Mouse (Mus musculus) gonadal fat pad, adult 2 months (tissue): ENCODE results near the gene Itga7. TPM values are rescaled to one million over a fixed set of nuclear protein-coding genes. Genes with fewer than 3 reads are reported as not detected.

Experiments used
- DNase-seq: peaks from one replicate; pipeline ENCODE4 v3.0.0-alpha.2; 2012; ENCODE audit warnings: low read depth
- polyA plus RNA-seq: library from polyadenylated mRNA; depleted of rRNA; stranded (reverse); fragments of >200 nt; gene quantifications from 2 replicates; pipeline ENCODE4 v1.2.3, GENCODE M21; 2012

Itga7 gene
- polyA plus RNA-seq, 1 experiment = 170 TPM

DNA sequence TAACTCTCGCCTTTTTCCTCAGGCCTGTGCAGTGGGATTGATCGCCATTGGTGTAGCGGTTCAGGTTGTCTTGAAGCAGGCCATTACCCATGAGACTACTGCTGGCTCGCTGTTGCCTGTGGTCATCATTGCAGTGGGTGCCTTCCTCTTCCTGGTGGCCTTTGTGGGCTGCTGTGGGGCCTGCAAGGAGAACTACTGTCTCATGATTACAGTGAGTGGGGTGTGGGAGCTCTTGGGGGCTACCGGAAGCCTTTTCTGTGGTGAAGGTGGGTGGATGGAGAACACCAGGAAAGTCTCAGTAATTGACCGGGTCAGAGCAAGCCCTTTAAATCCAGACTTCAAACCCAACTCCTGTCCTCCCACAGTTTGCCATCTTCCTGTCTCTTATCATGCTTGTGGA lies 22.2 kb upstream of the Itga7 start:
- no peak for DNase-seq

DNA sequence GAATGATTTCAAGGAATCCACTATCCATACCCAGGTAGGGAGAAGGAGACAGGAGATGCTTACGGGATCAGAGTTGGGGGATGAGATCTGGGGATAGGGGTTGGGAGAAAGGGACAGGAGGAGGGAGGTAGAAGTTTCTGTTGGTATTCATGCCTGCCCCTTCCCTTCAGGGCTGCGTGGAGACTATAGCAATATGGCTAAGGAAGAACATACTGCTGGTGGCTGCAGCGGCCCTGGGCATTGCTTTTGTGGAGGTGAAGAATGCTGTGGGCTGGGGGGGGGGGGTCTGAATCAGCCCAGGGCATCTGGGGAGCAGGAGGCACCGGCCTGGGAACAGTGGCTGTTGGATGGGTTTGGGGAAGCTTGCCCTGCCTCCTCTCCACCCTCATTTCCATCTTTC lies 21.4 kb upstream of the Itga7 start:
- DNase-seq = no peak

DNA sequence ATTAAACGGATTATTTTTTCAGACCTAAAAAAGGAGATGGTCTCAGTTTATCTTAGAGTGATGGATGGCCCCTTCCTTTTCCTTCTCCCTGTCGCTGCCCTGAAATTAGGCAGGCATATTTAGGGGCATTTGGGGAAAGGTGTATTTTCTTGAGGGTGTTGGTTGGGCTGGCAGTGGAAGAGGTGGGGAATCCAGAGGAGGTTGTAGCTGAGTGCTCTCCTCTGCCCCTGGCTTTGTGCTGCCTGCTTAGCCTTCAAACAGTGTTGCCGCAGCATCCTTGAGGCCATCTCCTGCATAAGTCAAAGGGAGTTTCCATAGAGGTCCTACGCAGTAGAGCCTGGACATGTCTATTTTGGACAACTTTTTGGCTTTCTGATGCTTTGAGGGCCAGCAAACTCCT lies 20.8 kb upstream of the Itga7 start:
- DNase-seq = no peak

DNA sequence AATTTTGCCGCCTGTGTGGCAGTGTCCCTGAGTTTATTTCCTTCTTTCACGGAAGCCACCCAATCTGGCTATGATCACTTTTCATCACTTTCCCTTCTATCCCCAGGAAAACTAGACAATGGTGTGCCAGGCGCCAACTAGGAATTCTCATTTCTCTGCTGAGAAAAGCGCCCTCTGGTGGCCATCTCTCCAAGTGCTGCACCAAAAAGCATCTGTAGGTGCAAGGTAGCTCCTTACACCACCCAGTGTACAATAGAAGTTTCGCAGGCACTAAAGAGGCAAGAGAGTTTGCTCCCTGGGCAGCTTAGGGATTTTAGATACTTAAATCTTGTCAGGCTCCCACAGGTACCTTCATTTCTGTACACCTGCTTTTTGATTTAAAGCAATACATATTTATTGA lies 20.4 kb upstream of the Itga7 start:
- DNase-seq = no peak

DNA sequence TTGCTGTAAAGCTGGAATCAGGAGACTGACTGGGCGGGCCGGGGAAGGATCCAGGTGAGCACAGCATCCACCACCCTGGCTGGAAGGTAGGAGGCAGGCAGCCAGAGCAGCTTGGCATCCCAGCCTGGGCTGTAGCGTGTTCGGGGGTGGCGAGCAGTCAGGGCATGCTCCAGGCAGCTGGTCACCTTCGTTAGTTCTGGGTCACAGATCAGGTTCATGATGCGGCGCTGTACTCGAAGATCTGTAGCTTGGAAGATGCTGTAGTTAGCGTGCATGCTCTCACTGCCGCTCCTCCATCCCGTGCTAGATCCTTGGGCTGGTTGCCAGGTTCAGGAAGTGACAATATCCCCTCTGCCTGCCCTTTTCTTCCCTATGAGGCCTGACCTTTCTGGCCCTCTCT lies 19.9 kb upstream of the Itga7 start:
- DNase-seq = no peak

DNA sequence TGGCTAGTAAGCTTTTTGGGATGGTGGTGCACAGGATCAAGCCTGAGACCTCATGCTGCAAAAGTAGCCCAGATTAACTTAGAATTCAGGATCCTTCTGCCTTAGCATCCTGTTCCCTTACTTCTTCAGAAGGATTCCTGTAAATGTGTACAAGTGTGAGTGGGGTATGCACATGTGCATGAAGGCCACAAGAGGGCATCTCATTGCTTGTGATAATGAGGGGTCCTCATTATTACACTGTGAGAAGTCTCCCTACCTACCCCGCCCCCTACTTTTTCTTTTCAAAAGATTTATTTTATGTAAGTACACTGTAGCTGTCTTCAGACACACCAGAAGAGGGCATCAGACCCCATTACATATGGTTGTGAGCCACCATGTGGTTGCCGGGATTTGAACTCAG lies 18.1 kb upstream of the Itga7 start:
- DNase-seq = no peak

DNA sequence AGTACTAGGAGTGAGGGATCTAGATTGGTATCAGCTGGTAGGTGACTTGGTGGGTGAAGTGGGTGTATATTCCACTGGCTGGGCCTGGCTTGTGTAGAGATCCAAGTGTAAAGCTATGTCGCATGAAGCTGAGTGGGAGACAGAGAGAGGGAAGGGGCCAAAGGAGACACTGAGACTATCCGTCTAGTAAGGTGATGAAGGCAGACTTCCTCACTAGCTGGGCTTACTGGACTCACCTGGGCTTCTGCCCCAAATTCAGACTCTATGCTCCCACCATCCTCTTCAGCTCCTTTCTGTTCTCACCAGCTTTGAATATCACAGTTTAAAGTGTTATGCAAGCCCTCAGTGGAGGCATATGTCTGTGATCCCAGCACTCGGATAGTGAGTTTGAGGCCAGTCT lies 17.0 kb upstream of the Itga7 start:
- DNase-seq = no peak

DNA sequence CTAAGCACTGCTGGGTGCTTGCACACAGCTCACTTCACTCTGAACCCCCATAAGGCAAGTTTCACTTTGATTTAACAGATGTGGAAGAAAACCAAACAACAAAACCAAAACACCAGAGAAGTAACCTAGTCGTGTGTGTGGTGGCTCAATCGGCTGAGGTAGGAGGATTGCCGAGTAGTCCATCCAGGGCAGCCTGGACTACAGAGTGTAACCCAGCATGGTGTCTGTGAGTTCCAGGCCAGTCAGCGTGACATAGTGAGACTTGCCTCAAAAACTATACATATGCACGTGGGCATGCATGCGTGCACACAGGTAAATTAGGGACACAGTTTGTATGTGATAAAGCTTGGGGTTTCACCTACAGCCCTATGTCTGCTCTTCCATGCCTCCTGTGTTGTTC lies 16.2 kb upstream of the Itga7 start:
- no peak for DNase-seq

DNA sequence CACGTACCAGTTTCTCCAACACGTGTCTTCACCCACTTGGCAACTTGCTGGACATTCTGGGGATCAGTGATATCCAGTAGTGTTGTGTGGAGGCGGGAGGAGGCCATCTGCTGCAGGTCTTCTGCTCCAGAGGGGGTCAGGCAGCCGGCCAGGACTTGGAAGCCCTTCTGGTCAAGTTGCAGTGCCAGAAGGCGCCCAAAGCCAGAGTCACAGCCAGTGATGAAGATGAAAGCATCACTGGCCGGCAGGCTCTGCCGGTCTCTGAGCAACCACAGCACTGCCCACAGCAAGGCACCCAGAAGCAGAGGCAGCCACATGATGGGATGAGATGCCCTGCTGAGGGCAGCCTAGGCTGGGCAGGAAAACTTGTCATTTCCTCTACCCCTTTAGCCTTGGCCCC lies 15.4 kb upstream of the Itga7 start:
- DNase-seq = no peak

DNA sequence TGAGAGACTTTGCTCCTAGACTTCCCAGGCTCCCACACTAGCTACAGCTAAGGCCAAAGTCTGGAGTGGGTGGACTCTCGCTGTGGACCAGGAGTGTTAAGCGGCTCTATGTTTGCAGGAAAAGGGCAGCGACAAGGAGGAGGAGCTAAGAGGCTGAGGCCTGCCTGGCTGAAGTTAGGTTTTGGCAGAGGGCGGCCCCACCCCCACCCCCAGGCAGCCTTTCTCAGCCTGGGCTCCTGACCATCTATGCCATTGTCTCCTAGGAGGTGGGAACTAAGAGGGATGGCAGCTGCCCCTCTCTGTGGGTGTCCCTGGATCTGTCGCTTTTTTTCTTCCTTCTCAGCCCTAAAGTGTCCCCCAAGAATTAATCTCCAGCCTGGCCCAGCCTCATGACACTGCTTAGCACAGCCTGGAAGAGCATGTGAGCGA lies 14.4 kb upstream of the Itga7 start:
- DNase-seq = no peak

DNA sequence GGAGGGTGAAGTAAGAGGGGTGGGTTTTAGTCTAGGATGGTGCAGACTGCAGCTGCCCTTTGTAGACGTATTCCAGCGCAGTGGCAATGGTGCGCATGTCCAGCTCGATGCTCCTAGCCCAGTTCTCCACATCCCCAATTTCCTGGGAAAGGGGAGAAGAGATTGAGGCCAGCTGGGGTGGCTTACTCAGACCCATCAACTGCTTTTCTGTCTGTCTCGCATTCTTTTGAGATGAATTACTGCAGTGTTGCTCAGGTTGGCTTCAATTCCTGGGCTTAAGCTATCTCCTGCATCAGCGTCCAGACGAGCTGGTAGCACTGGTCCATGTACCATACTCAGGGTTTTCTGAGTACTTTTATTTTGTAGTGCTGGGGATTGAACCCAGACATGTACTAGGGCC lies 13.7 kb upstream of the Itga7 start:
- no peak for DNase-seq

DNA sequence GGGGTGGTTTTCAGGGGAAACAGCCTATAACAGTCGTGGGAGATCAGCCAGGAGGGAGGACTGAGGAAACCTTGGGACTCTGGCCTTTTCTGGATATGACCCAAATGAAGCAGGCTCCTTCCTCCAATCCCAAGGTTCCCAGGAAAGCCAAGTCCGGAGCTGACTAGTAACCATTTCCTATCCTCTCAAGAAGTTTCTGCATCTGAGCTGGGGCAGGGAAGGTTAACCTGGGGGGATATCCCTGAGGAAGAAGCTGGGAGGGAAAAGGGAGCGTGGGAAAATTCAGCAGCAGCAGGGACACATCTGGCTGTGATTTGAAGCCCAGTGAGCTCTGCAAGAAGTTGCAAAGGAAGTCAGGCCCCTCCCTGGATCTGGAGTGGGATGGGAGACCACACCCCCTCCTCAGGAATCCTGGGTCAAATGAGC lies 12.9 kb upstream of the Itga7 start:
- DNase-seq = no peak

DNA sequence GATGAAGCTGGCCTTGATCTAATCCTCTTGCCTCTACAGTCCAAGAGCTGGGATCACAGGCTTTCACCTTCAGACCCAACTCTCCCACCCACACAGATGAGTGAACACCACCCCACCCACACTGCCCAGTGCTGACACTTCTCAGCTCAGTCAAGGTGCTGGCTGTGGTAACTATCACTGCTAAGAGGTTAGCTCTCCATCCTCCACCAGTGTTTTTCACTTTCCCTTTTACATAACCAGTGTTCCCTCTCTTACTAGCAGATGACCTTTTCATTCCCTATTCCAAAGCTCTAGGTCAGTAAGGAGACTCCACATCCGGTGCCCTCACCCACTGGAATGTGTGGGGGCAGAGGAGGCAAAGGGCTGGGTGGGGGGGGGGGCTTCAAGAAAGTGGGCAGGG lies 12.4 kb upstream of the Itga7 start:
- no peak for DNase-seq

DNA sequence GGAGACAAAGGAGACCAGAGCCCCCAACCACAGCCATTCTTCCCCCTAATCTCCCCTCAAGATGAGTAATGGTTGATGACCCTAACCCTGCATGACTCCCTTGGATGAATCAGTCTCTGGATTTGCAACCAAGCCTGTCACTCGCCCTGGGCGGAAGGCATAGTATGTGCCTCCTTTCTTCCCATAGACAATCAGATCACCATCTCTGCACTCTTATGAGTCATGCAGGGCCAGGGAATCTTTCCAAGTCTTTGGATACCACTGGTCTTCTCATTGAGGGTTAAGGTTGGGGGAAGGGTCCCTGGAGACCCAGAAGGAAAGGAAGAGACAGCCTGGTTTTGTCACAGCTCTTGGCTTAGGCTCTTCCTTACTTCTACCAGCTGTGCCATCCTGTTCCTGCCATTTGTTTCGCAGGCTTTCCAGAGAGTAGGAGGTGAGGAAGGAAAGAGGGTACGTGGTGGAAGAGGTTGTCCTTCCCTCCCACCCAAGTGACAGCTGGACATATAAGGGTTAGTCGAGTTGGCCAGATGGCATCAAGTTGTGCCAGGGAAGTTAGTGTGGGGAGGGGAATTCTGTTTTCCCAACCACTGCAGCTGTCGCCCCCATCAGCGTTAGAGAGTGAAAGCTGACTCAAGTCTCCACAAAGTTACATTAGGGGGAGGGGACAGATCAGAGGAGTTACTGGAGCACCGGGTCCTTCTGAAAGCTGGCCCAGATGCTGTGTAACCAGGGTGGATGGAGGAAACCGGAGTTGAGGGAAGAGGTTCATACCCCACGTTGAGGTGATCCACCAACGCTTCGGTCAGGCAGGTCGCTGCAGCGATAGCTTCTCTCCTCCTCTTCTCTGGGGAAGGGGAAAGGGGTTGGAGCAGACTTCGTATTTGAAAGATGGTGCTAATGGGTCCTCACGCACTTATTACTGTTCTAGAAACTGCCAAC lies 11.5 kb upstream of the Itga7 start:
- no peak for DNase-seq

DNA sequence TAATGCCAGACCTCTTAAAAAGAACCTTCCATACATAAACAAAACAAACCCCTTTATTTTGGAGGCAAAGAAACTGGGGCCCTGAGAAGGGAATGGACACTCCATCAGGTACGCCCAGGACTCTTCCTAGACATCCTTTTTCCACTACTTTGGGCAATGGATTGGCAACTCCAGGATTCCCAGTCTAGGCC lies 10.9 kb upstream of the Itga7 start, which contains the start of gene Rdh5:
TSS of gene Rdh5 (minus strand) at position 67 of the 191 bp plus-strand sequence.
- no peak for DNase-seq

DNA sequence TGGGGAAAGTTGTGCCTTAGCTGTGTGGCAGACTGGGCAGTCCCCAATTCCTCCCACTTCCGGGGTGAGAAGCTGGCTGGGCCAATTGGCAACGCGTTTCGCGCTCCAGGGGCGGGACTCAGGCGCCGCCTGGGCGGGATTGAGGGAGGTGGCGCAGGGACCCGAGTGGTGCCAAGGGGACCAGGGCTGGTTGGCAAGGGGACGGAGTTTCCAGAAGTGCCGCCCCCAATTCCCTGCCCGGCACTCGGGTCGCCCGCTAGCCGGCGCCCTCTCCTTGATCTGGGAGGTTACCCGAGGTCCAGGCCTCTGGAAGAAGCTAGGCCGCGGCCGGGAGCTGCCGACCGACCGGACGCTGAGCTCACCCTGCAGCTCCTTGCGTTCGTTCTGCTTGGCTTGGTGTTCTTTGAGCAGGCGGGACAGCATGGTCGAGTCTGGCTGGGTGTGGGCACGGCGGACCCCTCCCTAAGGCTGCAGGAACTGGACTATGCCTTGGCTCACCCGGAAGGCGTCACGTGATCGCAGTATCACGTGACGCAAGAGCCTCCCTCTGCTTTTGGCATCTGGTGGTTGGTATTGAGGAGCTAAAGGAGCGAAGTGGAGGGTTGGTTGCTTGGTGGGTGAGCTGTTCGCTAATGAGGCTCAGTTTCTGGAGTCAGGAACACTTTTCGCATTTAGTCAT lies 10.5 kb upstream of the Itga7 start:
- peak; percentile 61 for DNase-seq

DNA sequence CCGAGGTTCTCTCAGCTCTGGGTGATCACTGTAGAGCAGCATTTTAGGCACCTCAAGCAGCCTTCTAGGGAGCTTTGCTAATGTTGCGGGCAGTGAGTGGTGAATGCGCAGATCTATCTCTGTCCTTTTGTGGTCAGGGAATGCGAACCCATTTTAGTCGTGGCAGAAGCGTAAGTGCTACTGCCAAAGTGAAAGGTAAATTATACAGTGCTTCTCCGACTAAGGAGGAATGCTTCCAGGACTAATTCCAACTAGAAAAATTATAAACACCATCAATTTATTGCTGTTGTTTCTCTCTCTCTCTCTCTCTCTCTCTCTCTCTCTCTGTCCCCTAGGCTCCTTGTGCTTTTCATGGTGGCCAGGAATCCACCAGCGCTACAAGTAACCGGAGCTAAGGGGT lies 9.7 kb upstream of the Itga7 start, which contains the start of gene Bloc1s1:
TSS of gene Bloc1s1 (minus strand) at position 101 of the 400 bp plus-strand sequence.
- DNase-seq = no peak

DNA sequence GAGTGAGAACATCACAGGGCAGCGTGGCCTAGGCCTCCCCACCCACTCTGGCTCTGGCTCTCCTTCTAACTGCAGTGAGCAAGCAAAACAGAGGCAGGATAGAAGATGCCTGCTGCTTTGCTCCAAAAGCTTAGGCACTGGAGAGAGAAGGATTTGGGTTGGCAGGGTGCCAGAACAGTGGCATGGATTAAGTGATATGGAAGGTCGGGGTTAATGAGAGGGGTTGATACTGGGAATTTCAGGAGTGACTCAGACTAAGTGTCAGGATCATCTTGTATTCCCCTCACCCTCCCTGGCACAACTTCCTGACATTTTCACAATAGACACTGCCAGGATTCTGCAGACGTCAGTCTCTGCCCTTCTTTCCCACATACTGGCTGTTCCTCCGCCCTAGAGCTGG lies 5.3 kb upstream of the Itga7 start:
- DNase-seq = no peak

DNA sequence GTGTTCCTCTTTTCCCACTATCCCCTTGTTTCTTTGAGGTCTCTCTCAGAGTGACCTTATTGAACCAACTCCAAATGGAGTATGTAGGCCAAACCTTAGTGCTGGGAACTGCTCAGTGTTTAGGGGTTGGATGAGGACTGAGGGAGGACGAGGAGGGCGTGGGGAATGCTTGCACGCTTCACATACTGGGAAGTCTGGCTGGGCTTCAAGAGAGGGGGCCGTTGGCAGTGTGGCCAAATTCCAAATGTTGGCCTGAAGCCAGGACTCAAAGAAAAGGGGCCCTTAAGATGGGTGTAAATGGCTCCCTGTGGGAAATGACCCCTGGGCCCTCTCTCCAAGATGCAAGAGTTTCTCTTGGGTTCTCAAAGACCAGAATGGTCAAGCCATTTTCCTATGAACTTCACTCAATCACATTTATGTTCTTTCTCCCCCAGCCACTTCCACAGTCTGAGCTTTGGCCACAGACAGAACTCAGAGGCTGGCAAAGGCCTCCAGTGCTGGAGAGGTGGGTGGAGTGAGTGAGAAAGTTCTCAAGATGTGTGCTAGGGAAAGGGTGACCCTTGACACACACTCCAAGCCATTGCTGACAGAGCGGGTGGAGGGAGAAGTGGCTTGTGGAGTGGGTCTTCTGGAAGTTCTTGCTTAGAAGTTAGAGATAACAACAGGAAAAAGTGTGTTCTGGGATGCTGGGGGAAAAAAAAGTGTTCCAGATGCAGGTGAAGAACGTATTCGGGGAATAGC lies 3.8 kb upstream of the Itga7 start:
- DNase-seq = no peak

DNA sequence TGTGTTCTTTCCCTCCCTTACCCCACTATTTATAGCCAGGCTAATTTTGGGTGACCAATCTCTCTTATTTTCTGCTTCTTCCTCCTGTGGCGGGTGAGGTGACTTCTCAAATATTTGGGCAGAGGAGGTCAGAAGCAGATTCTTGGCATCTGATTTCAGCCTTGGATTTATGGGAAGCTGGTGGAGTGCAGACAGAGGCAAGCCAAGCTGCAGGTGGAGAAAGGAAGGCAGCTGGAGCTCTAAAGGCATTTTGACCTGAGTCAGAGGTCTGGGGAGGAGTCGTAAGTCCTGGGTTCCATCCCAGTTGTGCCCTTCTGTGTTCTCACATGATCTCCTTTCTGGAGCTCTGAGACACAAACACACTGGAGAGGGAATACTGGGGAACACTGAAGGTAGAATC lies 2.2 kb upstream of the Itga7 start:
- DNase-seq = no peak

DNA sequence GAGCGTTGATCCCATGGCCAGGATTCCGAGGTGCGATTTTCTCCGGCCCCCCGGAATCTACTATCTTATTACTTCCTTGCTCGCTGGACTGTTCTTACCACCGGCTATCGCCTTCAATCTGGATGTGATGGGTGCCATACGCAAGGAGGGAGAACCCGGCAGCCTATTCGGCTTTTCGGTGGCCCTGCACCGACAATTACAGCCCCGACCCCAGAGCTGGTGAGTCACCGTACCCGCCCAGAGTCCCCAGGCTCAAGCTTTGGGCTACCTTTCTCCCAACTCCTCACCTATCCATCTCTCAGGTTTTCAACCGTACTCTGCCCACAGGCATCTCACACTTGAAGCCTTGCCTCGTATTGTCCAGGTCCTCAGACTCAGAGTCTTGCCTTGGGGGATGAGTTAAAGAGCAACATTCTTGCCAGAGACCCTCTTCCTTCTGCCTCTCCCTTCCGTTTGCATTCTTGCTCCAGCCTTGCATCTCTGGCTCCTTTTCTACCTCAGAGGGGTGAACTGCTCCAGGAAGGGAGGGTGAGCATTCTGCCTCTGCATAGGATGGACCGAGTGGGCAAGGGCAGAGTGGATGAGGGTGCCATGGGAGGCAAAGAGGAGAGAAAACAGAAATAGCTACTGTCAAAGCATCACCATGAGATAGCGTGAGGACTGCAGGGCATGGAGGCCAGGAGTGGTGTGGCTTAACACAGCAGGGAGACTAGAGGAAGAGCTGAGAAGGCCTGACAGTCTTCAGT lies 531 bp downstream of the Itga7 start:
- no peak for DNase-seq
